Mouse (Mus musculus) midbrain, postnatal 0 days (tissue): ENCODE measurements at regions not wholly inside any gene's neighbourhood (a gene's known extent, or its start where the extent isn't known, plus 50 kb on each side); places are given as distances from the start of the nearest gene placed in this dataset.

Experiments used
- ATAC-seq: fragments of 200-750 bp; cut with Nextera tagmentation; 2 replicates; pipeline ENCODE4 v1.8.0; 2017; ENCODE audit warnings: moderate number of reproducible peaks, mild to moderate bottlenecking, moderate TSS enrichment, moderate library complexity; ENCODE audit not compliant: low FRiP score
- DNase-seq: peaks from one replicate; pipeline ENCODE4 v3.0.0-alpha.2; 2015; ENCODE audit warnings: low spot score
- H3K27ac ChIP-seq: fragments of 300-500 bp; sonication (generic); 2 replicates; pipeline ENCODE4 v1.5.1; 2014; ENCODE audit warnings: low read depth, mild to moderate bottlenecking, low read length, mixed read lengths
- H3K27me3 ChIP-seq: fragments of 300-500 bp; sonication (generic); 2 replicates; pipeline ENCODE4 v1.6.1; 2014; ENCODE audit warnings: low read length, control low read depth, mixed read lengths; ENCODE audit not compliant: insufficient read depth
- H3K36me3 ChIP-seq: fragments of 300-500 bp; sonication (generic); 2 replicates; pipeline ENCODE4 v1.6.1; 2014; ENCODE audit warnings: low read length, control low read depth, mixed read lengths; ENCODE audit not compliant: insufficient read depth
- H3K4me1 ChIP-seq: fragments of 300-500 bp; sonication (generic); 2 replicates; pipeline ENCODE4 v1.6.1; 2014; ENCODE audit warnings: mild to moderate bottlenecking, control low read depth, antibody characterized with exemption, low read length, mixed read lengths; ENCODE audit not compliant: insufficient read depth
- H3K4me2 ChIP-seq: fragments of 300-500 bp; sonication (generic); 2 replicates; pipeline ENCODE4 v1.6.1; 2014; ENCODE audit warnings: low read depth, mild to moderate bottlenecking, low read length, mixed read lengths; ENCODE audit not compliant: poor library complexity, severe bottlenecking
- H3K4me3 ChIP-seq: fragments of 300-500 bp; sonication (generic); 2 replicates; pipeline ENCODE4 v1.5.1; 2014; ENCODE audit warnings: low read depth, mild to moderate bottlenecking, low read length, moderate library complexity
- H3K9ac ChIP-seq: fragments of 300-500 bp; sonication (generic); replicated peaks from 2 replicates; pipeline ENCODE4 v1.6.1; 2014; ENCODE audit warnings: mild to moderate bottlenecking, low read length, moderate library complexity, mixed read lengths; ENCODE audit not compliant: poor library complexity, severe bottlenecking
- H3K9me3 ChIP-seq: fragments of 300-500 bp; sonication (generic); 2 replicates; pipeline ENCODE4 v1.6.1; 2016; ENCODE audit warnings: low read length, control low read depth
- CTCF ChIP-seq: IDR thresholded peaks from 2 replicates; pipeline ENCODE4 v1.5.1; 2016; ENCODE audit warnings: antibody characterized with exemption, mild to moderate bottlenecking
- WGBS: fragments of 180-500 bp; shearing (Covaris S2); extraction: QIAGEN DNeasy Blood & Tissue Kit; methylation state at CpG from one replicate; pipeline ENCODE4 v1.1.7; 2014; 5-methylcytosine and 5-hydroxymethylcytosine counted together

DNA sequence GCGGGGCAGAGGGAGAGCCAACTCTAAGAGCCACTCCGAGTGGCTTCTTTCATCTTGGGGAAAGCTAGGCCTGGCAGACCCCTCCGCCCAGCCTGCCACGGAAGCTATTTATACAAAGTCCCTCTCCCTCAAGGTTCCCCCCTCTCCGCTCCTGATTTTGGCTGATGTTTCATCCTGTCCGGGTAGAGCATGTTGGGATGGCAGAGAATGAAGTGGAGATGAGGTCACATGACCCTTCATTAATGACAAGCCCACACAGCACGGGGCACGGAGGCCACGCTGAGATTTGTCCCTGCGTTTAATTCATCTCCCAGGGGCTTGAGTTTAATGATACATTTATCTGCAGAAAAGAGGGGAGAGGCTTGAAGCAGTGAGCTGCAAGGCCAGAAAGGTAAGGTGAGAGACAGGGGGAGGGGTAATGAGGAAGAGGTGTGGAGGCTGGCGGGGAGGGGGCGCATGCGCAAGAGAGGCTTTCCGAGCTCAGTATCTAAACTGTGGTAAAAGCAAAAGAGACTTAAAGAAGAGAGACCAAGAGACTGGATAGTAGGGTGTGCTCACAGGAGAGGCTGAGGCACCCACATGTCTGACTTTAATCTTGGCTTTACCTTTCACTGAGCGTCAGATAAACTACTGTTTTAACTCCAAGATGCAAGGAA, 111.7 kb downstream of the Chst1 start:
- TF ChIP-seq CTCF, result no peak
- H3K4me3 ChIP-seq, result no peak overlapping the region
- no peak overlapping the region for H3K4me2 ChIP-seq
- DNase-seq, result no peak
- H3K27me3 ChIP-seq, result no peaks in the 10 kb centered on the region
- ATAC-seq, result no peak
- no peaks in the 10 kb centered on the region for H3K36me3 ChIP-seq
- no peak overlapping the region for H3K9ac ChIP-seq
- 30% methylated on average over 15 of the region's 15 CpGs for WGBS
- peak overlapping the region; percentile 85 for H3K27ac ChIP-seq
- H3K4me1 ChIP-seq, result peaks cover 22% of the 10 kb centered on the region
- H3K9me3 ChIP-seq, result no peaks in the 10 kb centered on the region

DNA sequence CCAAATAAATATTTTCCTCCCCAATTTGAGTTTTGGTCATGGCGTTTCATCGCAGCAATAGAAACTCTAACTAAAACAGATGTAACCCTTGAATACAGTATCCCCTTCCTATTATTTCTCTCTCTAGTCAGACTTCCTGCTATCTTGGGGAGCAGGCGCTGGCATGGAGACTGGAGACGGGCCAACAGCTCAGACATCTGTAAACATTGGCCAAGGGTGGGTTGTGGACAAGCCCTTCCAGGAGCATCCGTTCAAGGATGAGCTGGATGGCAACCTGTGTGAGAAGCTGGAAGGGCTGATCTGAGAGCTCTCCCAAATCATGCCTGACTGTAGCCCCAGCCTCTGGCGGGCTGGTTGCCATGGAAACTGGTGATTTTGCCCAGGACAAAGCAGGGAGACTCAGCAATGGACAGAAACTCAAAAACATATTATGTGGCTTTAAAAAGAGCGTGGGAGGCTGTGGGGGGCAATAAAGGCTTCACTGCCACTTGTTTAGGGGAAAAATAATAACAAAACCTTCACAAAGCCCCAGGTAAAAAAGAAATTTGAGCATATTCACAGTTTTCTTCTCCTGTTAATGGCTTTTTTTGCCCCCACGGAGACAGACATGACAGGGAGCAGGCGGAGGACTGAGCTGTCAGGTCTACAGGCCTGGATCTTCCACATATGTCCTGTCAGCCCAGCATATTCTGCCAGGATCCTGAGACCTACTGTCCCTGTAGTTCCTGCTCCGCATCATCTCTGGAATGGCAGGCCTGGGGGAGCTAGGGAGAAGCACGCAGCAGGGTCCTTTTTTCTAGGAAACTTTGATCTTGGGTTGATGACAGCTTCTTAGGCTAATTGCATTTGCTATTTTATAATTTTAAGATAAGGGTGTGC, 113.0 kb downstream of the Chst1 start:
- H3K4me3 ChIP-seq, result no peak overlapping the region
- no peaks in the 10 kb centered on the region for H3K27me3 ChIP-seq
- no peak for TF ChIP-seq CTCF
- H3K36me3 ChIP-seq, result no peaks in the 10 kb centered on the region
- H3K9ac ChIP-seq, result peak overlapping the region; percentile 33; the same call in 1 of the 2 replicates
- H3K4me2 ChIP-seq, result no peak overlapping the region
- WGBS, result 27% methylated on average over 11 of the region's 11 CpGs
- H3K27ac ChIP-seq, result peak overlapping the region; percentile 85
- DNase-seq (peak; percentile 86), ATAC-seq (peak; percentile 89)
- no peaks in the 10 kb centered on the region for H3K9me3 ChIP-seq
- H3K4me1 ChIP-seq, result peaks cover 22% of the 10 kb centered on the region

DNA sequence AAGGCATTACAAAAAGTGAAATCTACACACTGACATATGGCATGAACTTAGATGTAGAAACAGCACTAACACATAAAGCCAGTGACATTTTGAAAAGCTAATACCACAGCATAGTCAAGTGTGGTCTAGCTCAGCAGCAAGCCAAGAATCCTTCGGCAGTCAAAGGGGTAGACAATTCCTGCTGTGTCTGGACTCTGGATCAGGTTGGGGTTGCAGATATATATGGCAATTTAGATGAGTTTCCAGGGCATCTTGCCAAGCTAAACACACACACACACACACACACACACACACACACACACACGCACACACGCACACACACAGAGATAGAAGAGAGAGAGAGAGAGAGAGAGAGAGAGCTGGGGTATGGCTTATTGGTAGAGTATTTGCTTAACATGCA, 118.2 kb downstream of the Chst1 start:
- H3K4me1 ChIP-seq, result peaks cover 8% of the 10 kb centered on the region
- no peaks in the 10 kb centered on the region for H3K36me3 ChIP-seq
- 74% methylated on average over 3 of the region's 3 CpGs for WGBS
- DNase-seq, result no peak
- H3K9ac ChIP-seq, result no peak overlapping the region
- no peak overlapping the region for H3K4me3 ChIP-seq
- H3K4me2 ChIP-seq, result no peak overlapping the region
- no peak for ATAC-seq
- no peaks in the 10 kb centered on the region for H3K9me3 ChIP-seq
- TF ChIP-seq CTCF, result no peak
- no peak overlapping the region for H3K27ac ChIP-seq
- H3K27me3 ChIP-seq, result no peaks in the 10 kb centered on the region

- no peaks in the 10 kb centered on the region for H3K27me3 ChIP-seq
- DNase-seq (no peak), ATAC-seq (no peak)
- peaks cover 4% of the 10 kb centered on the region; the same call in 1 of the 2 replicates for H3K4me1 ChIP-seq
- H3K4me2 ChIP-seq, result no peak overlapping the region
- H3K9ac ChIP-seq, result no peak overlapping the region
- H3K4me3 ChIP-seq, result no peak overlapping the region
- H3K9me3 ChIP-seq, result no peaks in the 10 kb centered on the region
- 90% methylated on average over 3 of the region's 3 CpGs for WGBS
- no peak for TF ChIP-seq CTCF
- H3K36me3 ChIP-seq, result no peaks in the 10 kb centered on the region
- no peak overlapping the region for H3K27ac ChIP-seq
These were observed 122.4 kb downstream of the Chst1 start for GRCm38 (mm10) chr2:92721951-92722350.

DNA sequence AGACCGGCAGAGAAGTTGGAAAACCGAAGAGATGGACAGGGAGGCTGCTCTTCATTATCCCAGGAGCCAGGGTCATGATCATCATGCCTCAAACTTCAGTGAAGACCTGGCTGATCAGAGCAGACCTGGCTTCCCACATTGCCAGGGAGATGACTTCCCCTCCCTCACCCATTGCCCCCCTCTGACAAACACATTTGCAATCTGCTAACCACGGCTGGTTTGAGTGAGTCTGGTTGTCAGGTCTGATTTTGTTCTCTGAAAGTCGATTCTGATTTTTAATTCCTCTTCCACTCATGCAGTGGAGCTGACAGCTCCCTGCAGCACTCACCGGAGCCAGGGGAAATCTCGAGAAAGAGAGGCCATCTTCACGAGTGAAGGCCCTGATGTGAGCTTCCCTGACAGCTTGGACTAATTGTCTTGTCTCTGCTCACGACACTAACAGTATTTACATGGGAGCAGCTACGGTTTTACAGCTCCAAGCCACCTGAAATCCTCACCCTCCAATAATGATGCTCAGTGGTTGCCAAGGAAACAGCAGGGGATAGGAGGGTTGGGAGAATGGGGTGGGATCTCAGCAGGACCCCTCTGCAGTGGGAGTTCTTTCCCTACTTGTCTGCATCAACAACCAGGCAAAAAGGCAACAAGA, 124.2 kb downstream of the Chst1 start:
- Histone ChIP-seq H3K4me2 (no peak overlapping the region), H3K27ac (peak overlapping the region; percentile 75), H3K36me3 (no peaks in the 10 kb centered on the region), H3K9ac (peak overlapping the region; percentile 39; the same call in 1 of the 2 replicates), H3K27me3 (no peaks in the 10 kb centered on the region), H3K4me1 (peaks cover 4% of the 10 kb centered on the region; the same call in 1 of the 2 replicates), H3K9me3 (no peaks in the 10 kb centered on the region), H3K4me3 (no peak overlapping the region)
- peak; percentile 78 for DNase-seq
- TF ChIP-seq CTCF, result no peak
- WGBS, result 13% methylated on average over 9 of the region's 9 CpGs
- ATAC-seq, result peak; percentile 73
